Mouse (Mus musculus) midbrain, embryonic 12.5 days (tissue): Measurements from ENCODE around the gene Agxt. TPM values are rescaled to one million over a fixed set of nuclear protein-coding genes. Genes with fewer than 3 reads are reported as not detected.
A peak's percentile ranks its signal among the peaks of the same experiment; 100 is the strongest.

Source experiments
- ATAC-seq: fragments of 200-750 bp; cut with Nextera tagmentation; 2 replicates; pipeline ENCODE4 v1.8.0; 2017; ENCODE audit warnings: low read depth, moderate TSS enrichment, moderate library complexity; ENCODE audit not compliant: low FRiP score
- H3K27ac ChIP-seq: fragments of 300-500 bp; sonication (generic); replicated peaks from 2 replicates; pipeline ENCODE4 v1.5.1; 2016; ENCODE audit warnings: mild to moderate bottlenecking
- H3K27me3 ChIP-seq: fragments of 300-500 bp; sonication (generic); 2 replicates; pipeline ENCODE4 v1.6.1; 2016; ENCODE audit warnings: mild to moderate bottlenecking
- H3K36me3 ChIP-seq: fragments of 300-500 bp; sonication (generic); 2 replicates; pipeline ENCODE4 v1.6.1; 2016
- H3K4me1 ChIP-seq: fragments of 300-500 bp; sonication (generic); 2 replicates; pipeline ENCODE4 v1.6.1; 2016
- H3K4me2 ChIP-seq: fragments of 300-500 bp; sonication (generic); replicated peaks from 2 replicates; pipeline ENCODE4 v1.6.1; 2016; ENCODE audit warnings: mild to moderate bottlenecking, moderate library complexity
- H3K4me3 ChIP-seq: fragments of 300-500 bp; sonication (generic); 2 replicates; pipeline ENCODE4 v1.5.1; 2016; ENCODE audit warnings: mild to moderate bottlenecking
- H3K9ac ChIP-seq: fragments of 300-500 bp; sonication (generic); replicated peaks from 2 replicates; pipeline ENCODE4 v1.6.1; 2016; ENCODE audit warnings: mild to moderate bottlenecking, moderate library complexity
- H3K9me3 ChIP-seq: fragments of 300-500 bp; sonication (generic); 2 replicates; pipeline ENCODE4 v1.6.1; 2016; ENCODE audit warnings: mild to moderate bottlenecking
- WGBS: fragments of 180-500 bp; shearing (Covaris S2); methylation state at CpG from one replicate; pipeline ENCODE4 v1.1.7; 2016; 5-methylcytosine and 5-hydroxymethylcytosine counted together
- polyA plus RNA-seq: library from polyadenylated mRNA; unstranded; fragments of >200 nt; fragmentation: Nextera tagmentation; extraction: Ambion mirVana; gene quantifications from 2 replicates; pipeline ENCODE4 v1.2.1, GENCODE M21; 2016

The Agxt gene
- polyA plus RNA-seq, 1 experiment from 2014 or later = not detected

DNA sequence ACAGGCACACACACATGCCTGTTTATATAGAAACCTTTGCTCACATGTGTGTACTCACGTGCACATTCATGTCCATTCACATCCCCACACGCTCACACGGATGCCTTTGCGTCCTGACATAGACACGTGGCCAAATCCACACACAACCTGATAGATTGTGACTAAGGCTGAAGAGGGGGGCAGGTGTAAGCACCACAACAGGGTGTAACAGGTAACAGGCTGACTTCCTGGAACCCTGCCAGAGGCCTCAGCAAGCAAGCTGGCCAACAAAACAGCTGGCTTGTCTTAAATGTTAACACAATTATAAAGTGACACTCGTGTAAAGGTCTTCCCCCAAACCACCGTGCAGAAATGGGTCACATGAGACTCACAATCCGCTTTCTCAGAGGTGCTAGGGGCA is 23.9 kb downstream of the Agxt start:
- Histone ChIP-seq H3K4me2 (no peak overlapping the region), H3K27me3 (no peaks in the 10 kb centered on the region), H3K9me3 (no peaks in the 10 kb centered on the region), H3K9ac (no peak overlapping the region), H3K27ac (no peak overlapping the region), H3K36me3 (no peaks in the 10 kb centered on the region), H3K4me3 (no peak overlapping the region), H3K4me1 (no peaks in the 10 kb centered on the region)
- no peak for ATAC-seq
- WGBS = 86% methylated on average over 8 of the region's 8 CpGs

- H3K36me3 ChIP-seq = no peaks in the 10 kb centered on the region
- H3K4me1 ChIP-seq = no peaks in the 10 kb centered on the region
- no peak overlapping the region for H3K27ac ChIP-seq
- no peaks in the 10 kb centered on the region for H3K9me3 ChIP-seq
- no peak overlapping the region for H3K9ac ChIP-seq
- no peak for ATAC-seq
- H3K27me3 ChIP-seq = no peaks in the 10 kb centered on the region
- H3K4me2 ChIP-seq = no peak overlapping the region
- WGBS = 90% methylated on average over 21 of the region's 21 CpGs
- H3K4me3 ChIP-seq = no peak overlapping the region
Measured at GRCm38 (mm10) chr1:93159566-93160500, 24.8 kb downstream of the Agxt start.

- H3K9ac ChIP-seq = no peak within 1 kb of the TSS
- no peaks in the 10 kb centered on the region for H3K27me3 ChIP-seq
- no peaks in the 10 kb centered on the region for H3K36me3 ChIP-seq
- no peaks in the 10 kb centered on the region for H3K9me3 ChIP-seq
- 75% methylated on average over 8 of the region's 8 CpGs for WGBS
- no peak within 1 kb of the TSS for H3K4me3 ChIP-seq
- H3K4me1 ChIP-seq = no peaks in the 10 kb centered on the region
- H3K4me2 ChIP-seq = no peak within 1 kb of the TSS
- H3K27ac ChIP-seq = no peak within 1 kb of the TSS
- no peak for ATAC-seq
Measured at GRCm38 (mm10) chr1:93160501-93161133, 25.6 kb downstream of the Agxt start, which contains the start of gene 2310007B03Rik. Gene 2310007B03Rik, minus strand, starts transcription at chr1:93160948.

- Histone ChIP-seq H3K4me3 (no peak overlapping the region), H3K4me2 (no peak overlapping the region), H3K4me1 (no peaks in the 10 kb centered on the region), H3K9me3 (no peaks in the 10 kb centered on the region), H3K36me3 (no peaks in the 10 kb centered on the region), H3K27me3 (no peaks in the 10 kb centered on the region), H3K27ac (no peak overlapping the region), H3K9ac (no peak overlapping the region)
- ATAC-seq = no peak
- 77% methylated on average over 8 of the region's 8 CpGs for WGBS
Measured at GRCm38 (mm10) chr1:93161350-93161749, 26.3 kb downstream of the Agxt start.

- Histone ChIP-seq H3K27ac (no peak overlapping the region), H3K36me3 (no peaks in the 10 kb centered on the region), H3K4me3 (no peak overlapping the region), H3K4me2 (no peak overlapping the region), H3K9me3 (no peaks in the 10 kb centered on the region), H3K9ac (no peak overlapping the region), H3K4me1 (no peaks in the 10 kb centered on the region), H3K27me3 (no peaks in the 10 kb centered on the region)
- WGBS = 82% methylated on average over 10 of the region's 10 CpGs
- no peak for ATAC-seq
Measured at GRCm38 (mm10) chr1:93161921-93162320, 26.9 kb downstream of the Agxt start.

DNA sequence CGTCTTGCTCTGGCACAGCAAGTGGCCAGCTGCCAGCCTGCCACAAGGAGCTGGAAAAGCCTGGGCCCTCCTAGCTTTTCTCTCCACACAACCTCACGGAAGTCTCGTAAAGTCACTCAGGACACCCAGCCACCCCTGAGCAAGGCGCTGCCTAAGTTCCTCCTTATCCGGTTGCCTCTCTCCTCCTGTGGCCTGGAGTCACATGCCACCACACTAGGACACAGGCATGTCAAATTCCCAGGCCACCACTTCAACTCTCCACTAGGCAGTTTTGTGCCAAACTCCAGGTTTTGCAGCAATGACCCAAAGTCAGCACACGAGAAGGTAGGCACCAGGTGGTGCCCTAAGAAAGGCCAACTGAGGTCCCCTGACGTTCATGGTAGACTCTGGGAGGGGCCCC is 27.5 kb downstream of the Agxt start:
- H3K9ac ChIP-seq = no peak overlapping the region
- ATAC-seq = no peak
- H3K36me3 ChIP-seq = no peaks in the 10 kb centered on the region
- no peaks in the 10 kb centered on the region for H3K4me1 ChIP-seq
- no peaks in the 10 kb centered on the region for H3K9me3 ChIP-seq
- H3K27me3 ChIP-seq = no peaks in the 10 kb centered on the region
- H3K27ac ChIP-seq = no peak overlapping the region
- H3K4me3 ChIP-seq = no peak overlapping the region
- 85% methylated on average over 7 of the region's 7 CpGs for WGBS
- no peak overlapping the region for H3K4me2 ChIP-seq

- no peak overlapping the region for H3K4me2 ChIP-seq
- no peak overlapping the region for H3K4me3 ChIP-seq
- no peaks in the 10 kb centered on the region for H3K36me3 ChIP-seq
- 87% methylated on average over 9 of the region's 9 CpGs for WGBS
- no peaks in the 10 kb centered on the region for H3K27me3 ChIP-seq
- H3K9me3 ChIP-seq = no peaks in the 10 kb centered on the region
- no peak overlapping the region for H3K27ac ChIP-seq
- no peak for ATAC-seq
- H3K4me1 ChIP-seq = 0 out of 2 replicates have a peak, but pooled peaks cover 6% of the 10 kb centered on the region
- H3K9ac ChIP-seq = no peak overlapping the region
Measured at GRCm38 (mm10) chr1:93165447-93165846, 30.4 kb downstream of the Agxt start.

DNA sequence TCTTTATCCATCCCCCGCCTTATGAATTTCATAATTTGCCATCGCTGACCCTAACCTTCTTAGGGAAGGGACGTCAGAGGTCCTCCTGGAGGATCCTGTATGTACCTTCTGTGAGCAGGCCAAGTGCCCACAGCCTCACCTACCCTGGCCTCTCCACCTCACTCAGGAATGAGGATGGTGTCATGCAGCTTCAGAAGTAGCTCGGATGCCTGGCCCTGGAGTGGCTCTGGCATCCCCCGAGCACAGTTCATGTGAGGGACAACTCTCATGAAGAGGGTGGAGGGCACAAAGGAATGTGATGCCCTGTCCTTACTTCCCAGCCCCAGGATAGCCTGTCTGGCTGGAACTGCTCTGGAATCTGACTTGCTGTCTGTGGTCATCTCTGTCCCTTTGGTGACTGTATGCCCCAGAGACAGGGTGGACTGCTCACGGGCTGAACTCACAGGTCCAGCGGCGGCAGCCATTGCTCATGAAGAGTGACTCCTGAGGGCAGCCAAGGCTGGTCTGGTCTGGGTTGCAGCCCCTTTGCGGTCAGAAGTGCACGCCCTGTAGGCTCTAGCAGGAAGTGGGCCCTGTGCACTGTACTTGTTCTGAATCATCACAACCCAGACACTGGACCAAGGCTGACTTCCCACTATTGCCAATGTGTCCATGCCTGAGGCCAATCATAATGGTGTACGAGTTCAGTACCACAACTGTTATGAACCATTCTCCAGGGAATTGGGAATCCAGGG is 31.5 kb downstream of the Agxt start:
- Histone ChIP-seq H3K9ac (no peak overlapping the region), H3K4me3 (no peak overlapping the region), H3K4me1 (0 out of 2 replicates have a peak, but pooled peaks cover 6% of the 10 kb centered on the region), H3K9me3 (no peaks in the 10 kb centered on the region), H3K27ac (no peak overlapping the region), H3K36me3 (no peaks in the 10 kb centered on the region), H3K4me2 (no peak overlapping the region), H3K27me3 (no peaks in the 10 kb centered on the region)
- ATAC-seq = no peak
- 86% methylated on average over 11 of the region's 11 CpGs for whole genome bisulfite sequencing

- Histone ChIP-seq H3K9me3 (no peaks in the 10 kb centered on the region), H3K4me1 (0 out of 2 replicates have a peak, but pooled peaks cover 6% of the 10 kb centered on the region), H3K4me3 (no peak within 1 kb of the TSS), H3K36me3 (no peaks in the 10 kb centered on the region), H3K9ac (no peak within 1 kb of the TSS), H3K27me3 (no peaks in the 10 kb centered on the region), H3K4me2 (no peak within 1 kb of the TSS), H3K27ac (no peak within 1 kb of the TSS)
- WGBS = 37% methylated on average over 10 of the region's 10 CpGs
- no peak for ATAC-seq
Measured at GRCm38 (mm10) chr1:93168295-93168775, 33.3 kb downstream of the Agxt start, which contains the start of gene Crocc2. Gene Crocc2, plus strand, starts transcription at chr1:93168725.

- no peaks in the 10 kb centered on the region for H3K36me3 ChIP-seq
- H3K4me3 ChIP-seq = no peak overlapping the region
- peaks cover 17% of the 10 kb centered on the region for H3K4me1 ChIP-seq
- no peak overlapping the region for H3K4me2 ChIP-seq
- peaks cover 38% of the 10 kb centered on the region for H3K27me3 ChIP-seq
- no peak overlapping the region for H3K9ac ChIP-seq
- H3K9me3 ChIP-seq = no peaks in the 10 kb centered on the region
- no peak for ATAC-seq
- no peak overlapping the region for H3K27ac ChIP-seq
- WGBS = 73% methylated on average over 4 of the region's 4 CpGs
Measured at GRCm38 (mm10) chr1:93173665-93174064, 38.6 kb downstream of the Agxt start.

DNA sequence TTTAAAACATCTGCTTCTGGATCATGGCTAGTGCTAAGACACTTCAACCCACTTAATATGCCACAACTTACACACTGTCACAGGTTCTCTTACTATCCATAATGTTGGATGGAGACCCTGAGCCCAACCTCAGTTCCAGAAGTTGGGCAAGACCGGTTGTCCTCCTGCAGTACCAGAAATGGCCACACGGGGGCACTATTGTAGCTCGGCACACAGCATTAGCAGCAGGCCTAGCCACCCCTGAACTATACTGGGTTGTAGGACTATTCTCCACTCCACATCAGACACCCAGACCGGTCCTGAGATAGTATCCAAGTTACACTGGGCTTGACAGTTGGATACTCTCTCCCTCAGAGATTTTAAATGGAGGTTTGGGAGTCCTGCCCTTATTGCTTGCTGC is 39.4 kb downstream of the Agxt start:
- H3K27me3 ChIP-seq = peaks cover 38% of the 10 kb centered on the region
- peak; percentile 42; the same call in 1 of the 2 replicates for ATAC-seq
- WGBS = 2% methylated on average over 4 of the region's 4 CpGs

More for the DNA sequence above, 39.4 kb downstream of the Agxt start:
- H3K36me3 ChIP-seq = no peaks in the 10 kb centered on the region
- no peak overlapping the region for H3K9ac ChIP-seq
- peaks cover 15% of the 10 kb centered on the region for H3K4me1 ChIP-seq
- no peak overlapping the region for H3K27ac ChIP-seq
- no peak overlapping the region for H3K4me3 ChIP-seq
- H3K9me3 ChIP-seq = no peaks in the 10 kb centered on the region
- no peak overlapping the region for H3K4me2 ChIP-seq
